Mouse (Mus musculus): ENCODE results near the gene Lypd6b. TPM values are rescaled to one million over a fixed set of nuclear protein-coding genes. Genes with fewer than 3 reads are reported as not detected.

Gene Lypd6b
- not detected in 4 replicates for total RNA-seq (2023; ENCODE audit: inconsistent age)

DNA sequence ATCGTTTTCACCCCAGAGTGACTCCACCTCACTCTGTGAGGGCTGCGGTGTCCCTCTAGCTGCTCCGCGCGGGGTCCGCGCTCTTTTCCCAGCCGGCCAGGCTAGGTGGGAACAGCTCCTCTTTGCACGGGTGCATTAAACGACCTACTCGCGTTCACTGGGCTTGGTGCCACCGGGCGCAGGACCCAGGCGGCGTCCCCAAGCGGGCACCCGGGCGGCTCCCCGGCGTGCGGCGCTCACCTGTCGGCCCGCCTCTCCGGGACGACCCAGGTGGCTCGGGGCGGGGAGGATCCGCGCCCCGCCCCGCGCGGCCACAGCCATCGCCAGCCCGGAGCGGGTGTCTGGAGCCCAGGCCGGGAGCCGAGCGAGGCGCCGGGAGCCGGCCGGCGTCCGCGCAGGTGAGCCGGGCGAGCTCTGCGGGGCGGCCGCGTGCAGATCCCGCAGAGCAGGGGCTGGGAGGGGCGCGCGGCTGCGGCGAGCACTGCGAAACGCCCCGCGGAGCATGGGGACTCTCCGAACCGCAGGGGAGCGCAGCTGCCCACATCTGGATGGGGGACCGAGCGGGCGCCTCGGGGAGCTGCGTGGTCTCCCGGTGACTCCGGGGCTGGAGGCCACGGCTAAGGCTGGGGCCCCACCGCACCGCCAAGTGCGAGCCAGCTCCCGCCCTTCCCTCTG, at the start of gene Lypd6b:
Gene Lypd6b (plus strand): TSS at position 313 of the 675 bp plus-strand sequence.

Other genes with a start within 250 kb of the Lypd6b start
- 0.15 to 0.48 TPM in 2 of 4 replicates, not detected in the others for gene Kif5c, start 168.4 kb upstream of the Lypd6b start, total RNA-seq (2023; ENCODE audit: inconsistent age)

All from B cell, adult (primary cell).